Mouse (Mus musculus) cerebellum, adult 8-10 months (tissue): Measurements from ENCODE around the gene Ddb2.
A peak's percentile ranks its signal among the peaks of the same experiment; 100 is the strongest.

ENCODE experiments used
- DNase-seq: peaks from one replicate; pipeline ENCODE4 v3.0.0; 2022

The Ddb2 gene

DNA sequence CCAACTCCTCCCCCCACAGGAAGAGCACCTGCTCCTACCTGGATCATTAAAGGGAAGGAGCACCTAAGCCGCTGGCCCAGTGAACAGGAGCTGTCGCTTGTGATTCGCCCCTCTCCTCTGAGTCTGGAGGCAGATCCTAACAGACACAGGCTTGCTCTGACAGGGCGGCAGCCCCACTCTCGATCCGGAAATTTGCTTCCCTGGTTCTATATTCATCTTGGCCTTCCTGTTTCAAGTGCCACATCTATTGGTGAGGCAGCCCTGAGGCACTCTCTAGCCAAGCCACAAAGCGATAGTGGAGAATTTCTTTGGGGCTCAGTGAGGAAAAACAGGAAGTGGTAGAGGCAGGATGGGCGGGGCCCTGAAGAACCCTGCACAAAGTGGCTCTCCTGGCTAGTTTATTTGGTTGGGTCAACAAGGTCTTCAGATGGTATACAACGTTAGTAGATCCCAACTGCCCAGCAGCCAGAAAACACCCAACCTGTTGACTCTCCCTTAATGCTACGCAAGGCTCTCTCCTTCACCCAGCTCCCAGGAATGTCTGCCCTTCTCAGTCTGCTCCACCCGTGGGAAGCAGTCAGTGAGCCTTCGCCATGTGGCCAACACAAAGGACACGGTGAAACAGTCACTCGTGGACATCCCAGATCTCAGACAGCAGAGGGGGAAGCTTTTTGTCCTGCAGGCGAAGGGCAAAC, 52.9 kb downstream of the Ddb2 start, which contains the start of gene Madd:
Gene Madd (minus strand): TSS at position 127 of the 695 bp plus-strand sequence.
- DNase-seq = no peak

DNA sequence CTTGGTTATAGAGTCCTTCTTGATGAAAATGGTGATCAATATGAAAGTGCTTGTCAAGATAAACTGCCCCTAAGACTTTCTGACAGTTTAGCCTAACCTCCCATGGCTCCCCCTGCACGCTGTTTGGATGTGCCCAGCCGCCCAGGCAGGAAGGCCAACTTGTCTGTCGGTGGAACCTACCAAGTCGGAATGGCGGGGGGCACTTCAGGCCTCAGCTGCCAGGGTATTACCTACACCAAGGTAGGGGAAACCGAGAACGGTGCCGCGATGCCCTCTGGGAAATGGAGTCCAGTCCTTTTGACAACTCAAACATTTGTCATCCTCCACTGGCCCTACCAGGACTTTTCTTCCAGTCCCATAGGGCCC, 53.7 kb downstream of the Ddb2 start:
- peak; percentile 99 for DNase-seq

DNA sequence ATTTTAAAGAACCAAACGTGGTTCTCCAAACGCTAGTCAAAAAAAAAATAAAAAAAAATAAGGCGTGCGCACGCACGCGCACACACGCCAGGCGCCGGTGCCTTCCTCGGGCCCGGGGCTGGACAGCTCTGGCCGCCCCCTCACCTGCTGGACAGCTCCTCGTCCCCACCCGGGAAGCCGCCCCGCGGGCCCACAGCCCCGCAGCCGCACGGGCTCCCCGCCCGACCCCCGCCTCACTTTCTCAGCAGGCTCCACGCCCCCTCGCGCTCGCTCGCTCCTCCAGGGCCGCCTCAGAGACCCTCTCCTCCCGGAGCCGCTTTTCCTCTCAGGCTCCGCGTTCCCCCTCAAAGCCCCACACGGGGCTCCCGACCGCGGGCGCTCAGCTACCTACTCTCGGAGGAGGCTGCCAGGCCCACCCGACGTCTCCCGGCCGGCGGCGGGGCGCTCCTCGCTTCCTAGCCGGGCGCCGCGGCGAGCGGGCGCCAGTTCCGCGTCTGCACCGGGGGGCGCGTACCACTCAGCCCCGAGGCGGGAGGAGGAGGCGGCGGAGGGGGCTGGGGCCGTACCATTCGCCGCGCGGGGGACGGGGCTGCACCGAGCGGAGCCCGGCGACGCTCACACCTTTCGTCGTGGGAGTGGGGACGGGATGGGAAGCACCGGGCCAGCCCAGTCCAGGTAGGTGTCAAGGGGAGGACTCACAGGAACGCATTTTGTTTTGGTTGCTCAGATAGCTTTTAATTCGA, 54.2 kb downstream of the Ddb2 start:
- peak; percentile 91 for DNase-seq

DNA sequence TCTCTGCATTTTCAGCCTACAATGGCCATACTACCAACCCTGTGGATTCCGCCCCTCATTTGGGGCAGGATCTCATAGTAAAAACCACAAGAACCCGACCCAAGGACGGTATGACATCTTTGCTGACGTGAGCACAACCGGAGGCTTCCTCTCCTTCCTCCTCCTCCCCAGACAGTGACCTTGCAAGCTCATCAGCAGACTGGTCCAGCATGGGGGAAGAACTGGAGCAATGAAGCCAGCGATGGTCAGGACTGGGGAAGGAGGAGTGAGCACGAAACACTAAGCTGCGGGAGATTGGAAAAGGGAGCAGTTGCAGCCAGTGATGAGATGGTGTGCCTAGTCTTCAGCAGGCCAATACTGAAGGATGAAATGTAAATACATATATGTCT, 54.8 kb downstream of the Ddb2 start:
- DNase-seq = peak; percentile 63

DNA sequence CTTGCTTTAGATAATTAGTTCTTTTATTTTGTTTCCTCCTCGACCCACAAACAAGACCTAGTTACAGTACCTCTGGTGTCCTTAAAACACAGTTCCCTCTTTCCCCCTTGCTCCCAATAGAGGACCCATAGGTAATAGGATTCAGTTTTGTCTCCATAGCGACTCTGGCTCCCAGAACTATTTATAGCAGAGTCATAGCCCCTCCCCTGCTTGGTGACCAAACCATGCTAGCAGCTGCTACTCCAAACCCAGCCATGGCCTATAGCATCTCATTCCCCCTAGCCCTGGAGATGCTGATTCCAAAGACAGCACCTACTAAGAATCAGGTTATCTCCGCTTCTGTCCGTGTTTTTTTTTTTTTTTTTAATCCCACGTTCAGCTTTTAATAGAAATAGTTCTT, 56.1 kb downstream of the Ddb2 start:
- DNase-seq = peak; percentile 39

DNA sequence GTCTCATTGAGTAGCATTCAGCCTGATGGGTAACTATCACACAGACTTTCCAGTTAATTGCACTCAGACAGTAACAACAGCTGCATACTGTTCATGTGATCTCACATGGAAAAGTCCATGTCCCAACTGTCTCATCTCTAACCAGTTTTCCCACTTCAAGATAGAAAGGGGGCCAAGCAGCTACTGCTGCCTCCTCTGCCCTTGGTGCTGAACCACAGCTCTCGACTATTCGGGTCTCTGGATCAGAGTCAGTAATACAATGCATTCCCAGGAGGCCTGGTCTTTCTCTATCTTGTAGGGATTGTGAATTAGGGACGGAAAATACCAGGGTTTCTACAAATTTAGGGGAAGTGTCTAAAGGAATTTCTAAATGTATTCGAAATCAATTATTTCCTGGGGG, 57.0 kb downstream of the Ddb2 start:
- DNase-seq = no peak

DNA sequence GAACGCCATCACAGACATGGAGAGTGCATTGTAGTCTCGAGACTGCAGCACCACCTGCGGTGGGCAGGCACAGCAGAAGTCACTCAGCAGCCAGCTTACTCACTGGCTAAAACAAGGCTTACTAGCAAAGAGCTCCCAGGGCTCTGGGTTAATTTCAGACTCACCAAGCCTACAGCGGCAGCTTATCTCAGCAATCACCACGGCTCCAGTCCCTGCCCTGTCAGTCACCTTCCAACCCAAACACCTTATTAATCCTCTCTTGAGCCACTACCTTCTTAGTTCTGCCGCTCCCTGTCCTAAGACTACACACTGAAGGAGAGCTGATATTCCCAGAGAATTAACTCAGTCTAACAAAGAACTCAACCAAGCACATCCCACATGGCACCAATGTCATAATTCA, 60.5 kb downstream of the Ddb2 start:
- no peak for DNase-seq

DNA sequence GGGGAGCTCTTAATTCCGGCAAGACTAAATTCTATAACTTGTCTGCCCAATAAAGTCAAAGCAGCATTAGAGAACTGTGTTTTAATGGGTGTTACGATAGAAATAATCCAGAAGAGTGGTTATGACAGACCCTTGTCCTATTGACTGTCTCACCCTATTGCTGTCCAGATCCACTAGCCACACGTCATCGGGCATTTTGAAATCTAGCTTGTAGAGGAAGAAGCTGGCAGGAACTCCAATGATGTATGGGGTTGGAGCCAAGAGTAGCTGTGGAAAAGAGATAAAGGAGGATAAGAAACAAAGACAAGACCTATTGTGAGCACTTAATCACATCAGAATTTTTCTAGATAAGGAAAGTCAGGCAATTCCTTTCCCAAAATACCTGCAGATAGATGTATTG, 61.3 kb downstream of the Ddb2 start:
- DNase-seq = no peak

DNA sequence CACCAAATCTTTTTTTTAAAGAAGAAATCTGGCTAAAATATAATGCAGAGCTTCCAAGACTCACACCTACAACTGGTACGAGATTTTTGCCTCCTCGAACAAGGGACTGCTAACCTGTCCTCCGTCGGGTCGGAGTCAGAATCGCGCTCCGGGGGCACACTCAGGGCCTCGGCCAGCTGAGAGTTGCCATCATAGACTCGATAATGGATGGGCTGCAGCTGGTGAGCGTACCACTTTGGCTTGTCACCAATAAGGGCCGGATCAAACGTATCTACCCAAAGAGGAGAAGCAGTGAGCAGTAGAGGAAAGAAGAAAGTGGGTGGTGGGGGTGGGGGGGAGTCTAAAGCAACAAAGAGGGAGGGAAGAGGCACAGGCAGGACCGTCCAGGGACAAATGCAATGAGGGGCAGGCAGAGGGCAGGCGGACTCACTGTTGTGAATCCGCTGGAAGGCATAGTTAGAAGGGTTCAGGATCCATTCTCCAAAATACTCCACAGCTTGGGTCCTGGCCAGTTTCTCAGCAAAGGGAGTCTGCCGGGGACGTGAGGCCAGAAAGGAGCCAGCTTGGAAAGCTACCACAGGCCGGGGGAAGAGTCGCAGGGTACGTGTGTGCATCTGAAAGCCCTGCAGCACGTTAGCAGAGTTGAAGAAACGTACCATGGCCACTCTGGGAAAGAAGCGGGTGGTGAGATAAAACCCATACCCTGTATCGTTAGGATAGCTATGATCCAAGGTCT, 67.0 kb downstream of the Ddb2 start:
- DNase-seq = no peak

DNA sequence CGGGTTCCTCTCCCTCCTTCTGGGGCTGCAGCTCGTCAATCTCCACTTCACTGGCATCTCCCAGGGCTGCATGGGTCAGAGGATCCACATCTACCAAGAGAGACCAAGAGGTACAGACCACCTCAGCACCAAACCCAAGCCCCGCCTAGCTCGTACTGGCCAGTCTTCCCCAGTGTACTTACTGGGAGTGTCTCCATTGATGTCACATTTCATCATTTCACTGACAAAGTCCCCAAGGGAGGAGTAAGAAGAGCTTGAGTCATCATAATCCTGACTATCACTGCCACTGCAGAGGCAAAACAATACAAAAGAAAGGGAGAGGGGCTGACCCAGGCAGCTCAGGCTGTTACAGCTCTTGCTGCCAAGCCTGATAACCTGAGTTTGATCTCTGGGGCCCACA, 69.2 kb downstream of the Ddb2 start:
- DNase-seq = no peak

DNA sequence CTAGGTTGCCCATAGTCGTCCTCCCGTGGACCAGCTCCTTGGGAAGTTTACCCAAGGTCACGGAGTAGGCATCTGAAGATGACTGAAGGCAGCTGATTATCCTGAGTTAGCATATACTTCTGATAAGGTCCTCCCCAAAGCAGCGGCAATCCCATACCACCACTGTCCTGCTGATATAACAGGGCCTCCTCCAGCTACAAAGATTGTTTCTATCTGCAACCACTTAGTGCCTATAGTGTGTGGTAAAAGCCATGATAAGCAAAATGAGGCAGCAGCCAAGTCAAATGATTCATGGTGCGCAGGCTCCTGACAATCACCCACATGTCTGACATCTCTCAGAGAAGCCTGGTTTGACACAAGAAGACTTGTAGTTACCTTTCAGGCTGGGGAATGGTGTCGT, 71.8 kb downstream of the Ddb2 start:
- no peak for DNase-seq

DNA sequence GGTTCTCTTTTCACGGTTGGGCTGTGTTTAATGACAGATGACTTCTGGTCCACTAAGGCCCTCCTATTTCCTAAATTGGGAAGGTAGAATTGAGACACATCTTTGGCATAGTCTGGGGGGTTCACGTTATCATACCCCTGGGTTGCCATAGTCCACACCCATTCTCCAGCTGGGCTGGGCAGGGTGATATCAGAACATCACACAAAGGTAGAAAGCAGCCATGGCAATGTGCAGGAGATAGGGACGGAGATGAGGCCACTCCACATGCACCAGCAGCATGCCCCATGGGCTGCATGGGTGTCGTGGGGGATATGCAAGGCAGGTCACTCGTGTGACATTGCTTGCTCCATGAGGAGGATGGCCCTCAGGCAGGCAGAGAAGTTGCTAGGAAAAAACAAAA, 73.2 kb downstream of the Ddb2 start:
- no peak for DNase-seq

DNA sequence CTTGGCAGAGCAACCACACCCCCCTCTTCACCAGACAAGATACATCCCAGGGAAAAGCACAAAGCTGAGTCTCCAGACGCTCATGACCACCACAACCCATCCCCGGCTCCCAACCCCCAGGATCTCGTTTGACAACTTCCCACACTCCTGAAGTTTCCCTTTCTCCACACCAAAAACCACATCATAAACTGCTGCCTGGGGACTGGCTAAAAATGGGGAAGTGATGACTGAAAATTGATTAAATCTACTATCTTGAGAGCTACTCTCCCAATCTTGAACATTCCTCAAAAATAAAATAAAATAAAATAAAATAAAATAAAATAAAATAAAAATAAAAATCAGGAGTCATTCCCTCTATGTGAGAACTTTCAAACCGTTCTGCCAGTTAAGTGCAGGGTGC, 73.8 kb downstream of the Ddb2 start:
- no peak for DNase-seq
